Mouse (Mus musculus): ENCODE results near the gene Lurap1.

- TF ChIP-seq POLR2A (IDR thresholded peaks at IDR 0.05; ENCODE audit: extremely low read depth, insufficient read depth, low read length) (no peak), CTCF (IDR thresholded peaks at IDR 0.05; ENCODE audit: low read depth, low read length) (no peak)
These were observed 25.2 kb downstream of the Lurap1 start for GRCm38 (mm10) chr4:116125803-116126386.

All from liver, adult 2 months (tissue).